Mouse (Mus musculus): ENCODE measurements around the gene Ces1e.
"Not testable (repeated sequence)": the region's sequence is repeated elsewhere in the genome, so short reads cannot be mapped to it uniquely, and the experiment has no call there.

Gene Ces1e

DNA sequence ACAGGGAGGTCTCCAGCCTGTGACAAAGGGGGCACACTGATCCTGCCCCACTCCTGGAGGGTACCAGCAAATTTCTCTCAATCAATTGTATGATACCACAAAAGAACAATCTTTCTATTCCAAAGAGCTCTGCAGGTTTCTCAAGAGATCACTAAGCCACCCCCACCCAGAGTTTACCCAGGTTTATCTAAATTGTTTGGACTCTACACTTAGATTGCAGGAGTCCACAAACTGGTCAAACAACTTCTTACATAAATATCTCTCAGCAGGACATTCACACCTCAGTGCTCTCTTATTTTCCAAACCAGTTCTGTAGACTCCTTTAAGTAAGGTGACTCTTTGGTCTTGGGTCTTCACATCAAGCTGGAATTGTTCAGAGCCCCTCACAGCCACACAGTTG, at the start of gene Ces1e:
Gene Ces1e, minus strand, starts transcription at position 174 of the 400 bp plus-strand sequence.
- no peak for DNase-seq (ENCODE audit: low read depth, low spot score)

DNA sequence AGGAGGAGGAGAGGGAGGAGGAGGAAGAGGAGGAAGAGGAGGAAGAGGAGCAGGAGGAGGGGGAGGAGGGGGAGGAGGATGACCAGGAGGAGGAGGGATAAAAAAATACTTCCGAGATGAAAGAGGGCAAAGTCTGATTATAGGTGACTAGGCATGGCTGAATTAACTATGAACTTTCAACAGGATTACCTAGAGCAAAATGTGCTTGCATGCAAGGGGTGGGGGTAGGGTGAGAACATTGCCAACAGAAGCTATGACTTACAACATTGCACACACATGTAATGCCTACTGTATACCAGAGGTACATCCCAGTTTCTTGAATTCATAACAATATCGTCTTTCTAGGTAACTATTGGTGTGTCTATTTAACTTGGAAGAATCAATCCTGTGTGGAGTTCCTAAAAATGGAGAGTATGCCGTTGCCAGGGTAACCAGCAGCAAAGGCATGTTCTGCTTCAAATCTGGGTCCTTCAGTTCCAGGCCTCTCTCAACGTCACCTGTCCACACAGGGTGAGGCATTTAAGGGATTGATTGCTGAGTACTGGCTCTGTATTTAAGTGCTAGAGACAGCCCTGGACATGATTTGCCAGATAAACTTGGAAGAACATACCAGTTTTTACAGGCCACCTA, 48.9 kb upstream of the Ces1e start:
- DNase-seq (ENCODE audit: low read depth, low spot score) = no peak

GRCm38 (mm10) chr8:93274609-93275008, 45.2 kb upstream of the Ces1e start:
- no peak for DNase-seq (ENCODE audit: low read depth, low spot score)

DNA sequence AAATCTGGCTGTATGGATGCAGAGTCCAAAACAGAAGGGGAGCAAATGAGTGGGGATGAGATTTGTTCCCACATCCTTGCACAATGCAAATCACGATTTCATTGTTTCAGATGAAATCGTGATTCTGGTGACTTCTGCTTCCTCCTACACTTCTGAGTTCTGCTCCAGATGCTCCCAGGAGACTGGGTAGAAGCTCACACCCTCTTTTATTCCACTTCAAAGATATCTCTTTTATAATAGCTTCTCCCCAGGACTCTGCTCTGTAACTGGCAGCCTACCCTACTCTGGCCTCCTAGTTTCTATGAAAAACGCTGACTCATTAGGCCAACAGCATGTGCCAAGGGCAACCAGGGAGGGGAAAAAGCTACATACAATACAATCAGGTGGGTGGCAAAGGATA, 43.9 kb upstream of the Ces1e start:
- no peak for DNase-seq (ENCODE audit: low read depth, low spot score)

DNA sequence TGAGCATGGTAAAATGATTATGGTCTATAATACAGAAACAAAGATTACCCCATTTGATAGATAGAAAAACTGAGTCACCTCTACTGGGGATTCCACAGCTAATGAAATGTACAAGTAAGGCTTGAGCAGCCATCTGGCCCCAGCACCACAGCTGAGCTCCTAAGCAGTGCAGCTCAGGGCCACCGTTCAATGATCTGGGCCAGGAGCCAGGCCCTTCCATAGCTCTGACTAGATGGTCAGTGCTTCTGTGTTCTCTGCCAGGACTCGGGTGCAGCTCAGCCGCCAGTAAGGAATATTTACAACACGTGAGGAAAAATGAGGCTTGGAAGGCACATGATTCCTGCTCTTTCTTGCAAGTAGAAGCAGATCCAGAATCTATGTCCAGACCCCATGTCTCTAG, 43.3 kb upstream of the Ces1e start:
- DNase-seq (ENCODE audit: low read depth, low spot score) = no peak

- no peak for DNase-seq (ENCODE audit: low read depth, low spot score)
Measured at GRCm38 (mm10) chr8:93261436-93261835, 32.0 kb upstream of the Ces1e start.

DNA sequence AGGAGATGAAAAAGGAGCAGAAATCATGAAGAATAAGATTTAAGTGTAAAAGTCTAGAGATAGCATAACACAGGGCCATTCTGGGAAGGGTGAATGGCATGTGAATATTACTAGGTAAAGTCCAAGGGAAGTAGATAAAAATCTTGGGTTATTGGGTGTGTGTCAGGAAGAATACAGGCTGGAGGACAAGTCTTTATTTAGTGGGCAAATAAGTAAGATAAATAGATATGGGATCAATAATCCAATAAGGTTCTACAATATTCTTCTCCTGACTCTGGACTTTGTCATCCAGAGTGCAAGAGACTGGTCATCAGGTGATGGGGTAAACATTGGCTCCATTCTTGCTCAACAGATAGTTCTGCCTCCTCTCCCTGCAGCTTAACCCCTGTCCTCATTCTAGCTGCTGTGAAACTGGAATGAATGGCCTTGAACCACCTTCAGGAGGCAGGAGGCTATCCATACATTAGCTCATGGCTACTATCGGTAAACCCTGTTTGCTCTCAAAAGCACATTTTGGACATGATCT, 23.0 kb upstream of the Ces1e start:
- DNase-seq (ENCODE audit: low read depth, low spot score) = no peak

- DNase-seq (ENCODE audit: low read depth, low spot score) = no peak
Measured at GRCm38 (mm10) chr8:93246057-93246456, 16.6 kb upstream of the Ces1e start.

DNA sequence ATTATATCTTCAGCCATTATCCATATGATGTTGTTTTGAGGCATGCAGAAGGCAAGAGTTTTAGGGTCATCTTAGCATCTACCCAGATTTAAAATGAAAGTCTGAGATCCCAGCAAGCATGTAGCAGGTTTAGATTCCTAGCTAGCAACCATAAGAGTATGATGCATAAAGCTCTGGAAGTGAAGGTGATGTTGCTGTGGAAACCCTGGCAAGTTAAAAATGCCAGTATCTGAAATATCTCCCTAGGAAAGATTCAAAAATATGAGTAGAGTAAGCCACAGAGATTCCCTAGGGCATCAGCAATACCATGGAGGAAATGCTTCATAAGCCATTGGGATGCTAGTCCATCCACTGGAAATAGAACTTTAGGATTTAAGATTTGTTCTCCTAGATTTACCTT, 10.5 kb upstream of the Ces1e start:
- DNase-seq (ENCODE audit: low read depth, low spot score) = no peak

GRCm38 (mm10) chr8:93235681-93236080, 6.3 kb upstream of the Ces1e start:
- DNase-seq (ENCODE audit: low read depth, low spot score) = no peak

DNA sequence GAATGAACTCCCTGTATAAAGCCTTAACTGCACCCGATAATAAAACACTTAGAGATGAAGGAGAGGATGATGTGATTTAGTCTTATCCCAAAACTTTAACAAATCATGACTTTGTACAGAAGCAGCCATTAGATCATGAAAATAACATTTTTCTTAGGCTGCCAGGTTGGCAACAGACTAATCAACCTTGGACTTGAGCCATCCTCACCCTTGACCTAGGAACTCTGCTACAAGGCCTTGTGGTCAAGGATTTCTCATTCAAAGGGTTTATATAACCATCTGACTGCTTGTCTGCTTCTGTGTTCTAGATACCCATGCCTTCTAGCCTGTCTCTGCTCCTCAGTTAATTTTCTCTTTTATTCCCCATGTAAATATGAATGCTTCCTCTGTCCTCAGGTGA, 5.3 kb upstream of the Ces1e start:
- DNase-seq (ENCODE audit: low read depth, low spot score) = no peak

DNA sequence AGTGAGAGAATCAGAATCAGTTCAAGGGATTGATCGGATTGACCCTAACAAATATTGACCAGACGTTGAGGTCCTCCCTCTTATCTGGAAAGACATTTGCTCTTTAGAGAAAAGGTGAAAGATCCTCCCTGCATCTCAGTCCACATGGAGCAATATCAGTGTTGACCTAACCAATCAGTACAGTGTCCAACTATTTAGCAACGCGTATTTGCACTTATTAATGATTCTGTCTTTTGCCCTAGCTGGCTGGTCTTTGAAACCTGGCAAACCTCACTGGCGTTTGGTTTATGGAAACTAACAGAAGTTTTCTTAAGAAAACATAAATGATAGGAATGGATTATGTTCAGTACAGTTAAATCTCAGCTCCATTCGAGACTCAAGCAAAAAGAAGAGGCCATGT, 4.6 kb upstream of the Ces1e start:
- no peak for DNase-seq (ENCODE audit: low read depth, low spot score)

DNA sequence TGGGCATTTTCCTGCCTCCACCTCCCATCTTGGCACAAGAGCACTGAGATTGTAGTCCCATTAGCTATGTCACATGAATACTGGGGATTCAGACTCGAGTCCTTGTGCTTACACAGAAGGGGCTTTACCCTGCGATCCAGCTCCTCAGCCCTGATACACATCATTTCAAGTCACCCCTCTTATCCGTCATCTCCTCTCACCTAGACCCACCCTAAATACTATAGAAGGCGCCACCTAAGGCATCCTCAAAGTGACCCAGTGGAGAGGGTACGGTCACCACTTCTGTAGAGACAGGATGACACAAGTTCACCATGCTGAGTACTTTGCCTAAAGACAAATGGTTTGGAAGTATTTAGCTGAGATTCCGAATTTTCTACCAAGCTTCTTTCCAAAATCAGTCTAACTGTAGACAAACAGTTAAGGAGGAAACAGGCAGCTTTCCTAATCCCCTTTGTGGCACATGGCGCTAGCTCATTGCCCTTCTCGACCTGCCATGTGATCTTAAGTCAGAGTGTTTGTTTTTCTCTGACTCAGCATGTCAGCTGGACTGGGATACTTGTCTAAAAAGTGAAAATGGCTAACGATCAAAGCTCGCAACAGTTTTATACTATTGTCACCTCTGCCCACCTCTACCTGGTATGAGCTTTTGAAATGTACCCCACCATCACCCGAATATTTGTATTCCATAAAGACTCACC, 597 bp downstream of the Ces1e start:
- DNase-seq (ENCODE audit: low read depth, low spot score) = no peak

GRCm38 (mm10) chr8:93226471-93226870, 2.9 kb downstream of the Ces1e start:
- not testable (repeated sequence) for DNase-seq (ENCODE audit: low read depth, low spot score)

DNA sequence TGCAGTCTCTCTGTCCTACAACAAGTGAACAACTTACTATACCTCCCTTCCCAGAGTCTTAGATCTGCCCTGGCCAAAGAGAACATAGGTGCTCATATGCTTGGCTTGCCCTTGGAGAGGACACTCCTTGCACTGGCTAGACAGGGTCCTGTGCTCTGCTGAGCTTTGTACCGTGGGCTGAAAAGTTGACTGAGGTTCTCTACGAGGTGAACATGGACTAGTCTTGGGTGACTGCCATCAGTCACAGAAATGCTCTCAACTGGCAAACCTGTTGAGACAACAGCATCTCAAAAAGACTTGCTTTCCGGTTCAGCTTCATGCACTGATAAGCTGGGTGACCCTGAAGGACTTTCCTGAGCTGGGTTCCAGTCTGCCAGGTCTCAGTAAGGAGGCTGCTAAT, 7.5 kb downstream of the Ces1e start:
- no peak for DNase-seq (ENCODE audit: low read depth, low spot score)

GRCm38 (mm10) chr8:93217867-93218266, 11.6 kb downstream of the Ces1e start:
- no peak for DNase-seq (ENCODE audit: low read depth, low spot score)

DNA sequence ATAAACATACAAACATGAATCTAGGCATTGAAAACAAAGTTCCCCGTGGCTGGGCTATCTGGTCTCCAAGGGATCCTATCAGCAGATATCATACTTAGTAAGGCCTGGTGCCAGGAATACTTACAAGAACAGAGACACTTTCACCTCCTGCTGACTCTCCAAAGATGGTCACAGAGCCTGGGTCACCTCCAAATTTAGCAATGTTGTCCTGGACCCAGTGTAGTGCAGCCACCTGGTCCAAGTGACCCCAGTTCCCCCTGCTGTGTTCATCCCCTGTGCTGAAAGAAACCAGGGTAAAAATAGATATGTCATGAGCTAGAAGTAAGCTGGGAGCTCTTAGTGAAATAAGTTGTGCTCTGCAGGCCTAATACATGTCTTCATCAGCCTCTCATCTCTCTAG, 12.0 kb downstream of the Ces1e start:
- no peak for DNase-seq (ENCODE audit: low read depth, low spot score)

- DNase-seq (ENCODE audit: low read depth, low spot score) = no peak
Measured at GRCm38 (mm10) chr8:93211091-93211490, 18.3 kb downstream of the Ces1e start.

DNA sequence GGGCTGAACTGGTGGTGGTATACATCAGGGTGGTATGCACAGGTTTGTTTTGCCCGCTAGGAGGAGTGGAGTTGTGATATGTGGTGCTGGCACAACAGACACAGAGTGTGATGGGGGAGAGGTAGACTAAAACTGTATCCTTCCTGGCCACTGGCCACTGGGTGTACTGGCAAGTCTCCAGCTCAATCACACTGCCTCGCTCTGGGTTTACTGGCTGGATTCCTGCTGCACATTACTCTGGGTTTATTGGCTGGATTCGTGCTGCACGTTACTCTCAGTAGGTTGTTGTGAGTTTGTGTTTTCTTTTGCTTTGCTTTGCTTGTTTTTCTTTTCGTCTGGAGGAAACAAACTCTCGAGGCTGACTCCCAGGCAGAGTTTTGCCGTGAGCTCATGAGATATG, 30.3 kb downstream of the Ces1e start:
- DNase-seq (ENCODE audit: low read depth, low spot score) = not testable (repeated sequence)

DNA sequence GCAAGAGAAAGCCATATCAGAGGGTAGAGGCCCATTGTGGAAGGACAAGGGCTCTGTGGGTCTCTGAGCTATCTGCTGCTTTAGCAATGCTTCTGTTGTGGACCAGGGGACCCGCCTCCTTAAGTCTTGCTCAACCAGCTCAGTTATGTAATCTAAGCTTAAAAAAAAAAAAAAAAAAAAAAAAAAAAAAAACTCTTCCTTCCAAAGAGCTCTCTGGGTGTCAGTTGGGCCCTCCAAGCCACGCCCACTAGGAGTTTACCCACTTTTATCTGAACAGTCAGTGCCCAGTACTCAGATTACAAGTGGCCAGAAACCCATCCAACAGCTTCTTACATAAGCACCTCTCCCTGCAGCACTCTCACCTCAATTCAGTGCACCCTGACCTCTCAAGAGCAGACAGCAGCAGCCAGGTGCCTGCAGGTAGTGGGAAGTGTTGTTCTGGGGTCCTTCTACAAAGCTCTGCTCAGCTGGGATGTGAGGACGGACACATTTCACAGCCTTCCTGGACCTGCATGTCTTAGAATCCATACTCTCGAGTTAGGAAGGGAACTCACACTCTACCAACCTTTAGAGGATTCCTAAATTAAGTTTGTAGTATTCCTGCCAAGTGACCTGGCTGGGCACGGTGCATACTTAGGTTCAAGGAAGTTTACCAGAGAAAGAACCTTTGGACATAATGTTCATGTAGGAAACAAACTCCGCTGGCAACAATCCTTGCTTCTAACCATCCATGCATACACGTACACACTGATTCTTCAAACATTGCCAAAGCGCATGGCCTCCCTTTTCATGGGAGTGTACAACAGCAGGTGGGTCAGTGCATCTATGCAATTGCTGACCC, 31.5 kb downstream of the Ces1e start, which contains the start of gene Ces1d:
Gene Ces1d, minus strand, starts transcription at position 154 of the 841 bp plus-strand sequence.
- no peak for DNase-seq (ENCODE audit: low read depth, low spot score)

GRCm38 (mm10) chr8:93196436-93196835, 33.0 kb downstream of the Ces1e start:
- no peak for DNase-seq (ENCODE audit: low read depth, low spot score)

- DNase-seq (ENCODE audit: low read depth, low spot score) = no peak
Measured at GRCm38 (mm10) chr8:93180581-93181129, 48.8 kb downstream of the Ces1e start.

Data from c-Kit-negative CD71-positive TER-119-positive erythroid progenitor cells, embryonic 14.5 days (primary cell).